Mouse (Mus musculus) kidney, embryonic 14.5 days (tissue): ENCODE measurements around the gene Col6a3. TPM values are rescaled to one million over a fixed set of nuclear protein-coding genes. Genes with fewer than 3 reads are reported as not detected.

ENCODE experiments used
- ATAC-seq: fragments of 200-750 bp; cut with Nextera tagmentation; 2 replicates; pipeline ENCODE4 v1.8.0; 2017; ENCODE audit warnings: moderate number of reproducible peaks, mild to moderate bottlenecking, moderate TSS enrichment, moderate library complexity; ENCODE audit not compliant: low FRiP score, low TSS enrichment
- H3K27ac ChIP-seq: fragments of 300-500 bp; sonication (generic); 2 replicates; pipeline ENCODE4 v1.5.1; 2014; ENCODE audit warnings: low read depth, mild to moderate bottlenecking, low read length, moderate library complexity, mixed read lengths
- H3K27me3 ChIP-seq: fragments of 300-500 bp; sonication (generic); 2 replicates; pipeline ENCODE4 v1.6.1; 2014; ENCODE audit warnings: mild to moderate bottlenecking, low read length; ENCODE audit not compliant: control insufficient read depth, insufficient read depth
- H3K36me3 ChIP-seq: fragments of 300-500 bp; sonication (generic); 2 replicates; pipeline ENCODE4 v1.6.1; 2014; ENCODE audit warnings: low read length, mixed read lengths; ENCODE audit not compliant: control insufficient read depth, insufficient read depth
- H3K4me1 ChIP-seq: fragments of 300-500 bp; sonication (generic); 2 replicates; pipeline ENCODE4 v1.6.1; 2014; ENCODE audit warnings: low read length, mixed read lengths; ENCODE audit not compliant: control insufficient read depth, insufficient read depth
- H3K4me2 ChIP-seq: fragments of 300-500 bp; sonication (generic); replicated peaks from 2 replicates; pipeline ENCODE4 v1.6.1; 2014; ENCODE audit warnings: low read depth, mild to moderate bottlenecking, low read length
- H3K4me3 ChIP-seq: fragments of 300-500 bp; sonication (generic); 2 replicates; pipeline ENCODE4 v1.5.1; 2014; ENCODE audit warnings: mild to moderate bottlenecking, low read length
- H3K9ac ChIP-seq: fragments of 300-500 bp; sonication (generic); 2 replicates; pipeline ENCODE4 v1.6.1; 2014; ENCODE audit warnings: low read depth, mild to moderate bottlenecking, low read length, moderate library complexity
- H3K9me3 ChIP-seq: fragments of 300-500 bp; sonication (generic); 2 replicates; pipeline ENCODE4 v1.6.1; 2016; ENCODE audit warnings: low read length; ENCODE audit not compliant: control insufficient read depth
- WGBS: fragments of 180-500 bp; shearing (Covaris S2); extraction: QIAGEN DNeasy Blood & Tissue Kit; methylation state at CpG from one replicate; pipeline ENCODE4 v1.1.7; 2014; 5-methylcytosine and 5-hydroxymethylcytosine counted together
- polyA plus RNA-seq: library from polyadenylated mRNA; unstranded; fragments of >200 nt; fragmentation: Nextera tagmentation; extraction: Ambion mirVana; gene quantifications from 2 replicates; pipeline ENCODE4 v1.2.1, GENCODE M21; 2014

Col6a3 gene
- polyA plus RNA-seq, 1 experiment from 2014 or later: 22.8 TPM

GRCm38 (mm10) chr1:90845206-90845605 lies 1.4 kb upstream of the Col6a3 start:
- Histone ChIP-seq H3K4me2 (no peak overlapping the region), H3K9me3 (no peaks in the 10 kb centered on the region), H3K36me3 (no peaks in the 10 kb centered on the region), H3K9ac (no peak overlapping the region), H3K27ac (no peak overlapping the region), H3K27me3 (no peaks in the 10 kb centered on the region), H3K4me3 (no peak overlapping the region), H3K4me1 (no peaks in the 10 kb centered on the region)
- WGBS: 77% methylated on average over 10 of the region's 10 CpGs
- no peak for ATAC-seq

- Histone ChIP-seq H3K4me3 (peak overlapping the region; percentile 32), H3K27me3 (no peaks in the 10 kb centered on the region), H3K4me2 (peak overlapping the region; percentile 46), H3K27ac (peak overlapping the region; percentile 66; the same call in 1 of the 2 replicates), H3K9me3 (no peaks in the 10 kb centered on the region), H3K36me3 (no peaks in the 10 kb centered on the region), H3K9ac (peak overlapping the region; percentile 51; the same call in 1 of the 2 replicates), H3K4me1 (no peaks in the 10 kb centered on the region; the same call in 1 of the 2 replicates)
- ATAC-seq: no peak
- 66% methylated on average over 9 of the region's 9 CpGs for WGBS
These were observed 783 bp downstream of the Col6a3 start for GRCm38 (mm10) chr1:90842789-90843587.

- H3K4me2 ChIP-seq: no peak overlapping the region; the same call in 1 of the 2 replicates
- H3K36me3 ChIP-seq: no peaks in the 10 kb centered on the region
- H3K9me3 ChIP-seq: no peaks in the 10 kb centered on the region
- H3K4me1 ChIP-seq: no peaks in the 10 kb centered on the region; the same call in 1 of the 2 replicates
- ATAC-seq: no peak
- no peaks in the 10 kb centered on the region for H3K27me3 ChIP-seq
- H3K9ac ChIP-seq: no peak overlapping the region
- WGBS: 9% methylated on average over 4 of the region's 4 CpGs
- H3K4me3 ChIP-seq: no peak overlapping the region
- H3K27ac ChIP-seq: no peak overlapping the region
These were observed 3.5 kb downstream of the Col6a3 start for GRCm38 (mm10) chr1:90840250-90840649.

DNA sequence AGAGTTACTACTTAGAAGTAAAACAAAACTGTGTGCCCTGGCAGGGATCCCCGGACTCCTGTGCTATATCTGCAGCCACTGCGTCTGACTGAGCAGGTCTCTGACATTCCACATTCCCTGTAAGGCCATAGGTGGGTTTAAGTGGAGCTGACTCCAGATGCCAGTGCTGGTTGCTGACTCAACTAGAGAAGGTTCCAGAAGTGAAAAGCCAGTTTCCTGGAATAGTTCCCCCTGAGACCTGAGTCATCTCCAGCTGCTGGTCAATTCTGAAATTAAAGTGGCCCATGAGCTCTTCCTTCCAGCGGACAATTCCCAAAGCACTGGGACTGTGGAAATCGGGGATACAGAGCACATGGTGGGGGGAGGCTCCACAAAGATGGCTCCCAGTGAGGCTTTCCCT lies 5.1 kb downstream of the Col6a3 start:
- Histone ChIP-seq H3K4me3 (no peak overlapping the region), H3K4me2 (no peak overlapping the region), H3K36me3 (no peaks in the 10 kb centered on the region), H3K9me3 (no peaks in the 10 kb centered on the region), H3K27ac (no peak overlapping the region), H3K9ac (no peak overlapping the region), H3K4me1 (no peaks in the 10 kb centered on the region; the same call in 1 of the 2 replicates), H3K27me3 (no peaks in the 10 kb centered on the region)
- WGBS: 70% methylated on average over 4 of the region's 4 CpGs
- ATAC-seq: no peak

DNA sequence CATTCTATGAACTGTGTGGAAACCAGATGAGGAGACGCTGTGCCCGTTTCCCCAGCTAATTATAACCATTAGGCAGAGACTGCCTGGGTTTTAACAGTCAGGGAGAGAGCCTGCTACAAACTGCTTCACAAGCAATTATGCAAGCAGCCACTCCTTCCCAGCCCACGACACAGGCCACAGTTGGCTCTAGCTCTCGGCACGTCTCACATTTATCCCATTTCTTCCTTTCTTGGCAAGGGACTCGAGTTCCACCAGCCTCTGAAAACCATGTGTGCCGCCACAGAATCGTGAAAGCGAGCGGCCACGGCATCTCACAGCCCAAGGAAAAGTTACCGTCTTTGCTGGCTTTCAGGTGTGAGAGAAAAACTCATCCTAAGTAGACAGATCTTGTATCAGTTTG lies 5.5 kb downstream of the Col6a3 start:
- H3K4me1 ChIP-seq: no peaks in the 10 kb centered on the region; the same call in 1 of the 2 replicates
- no peaks in the 10 kb centered on the region for H3K9me3 ChIP-seq
- peak overlapping the region; percentile 26; the same call in 1 of the 2 replicates for H3K27ac ChIP-seq
- no peaks in the 10 kb centered on the region for H3K36me3 ChIP-seq
- WGBS: 54% methylated on average over 12 of the region's 12 CpGs
- no peak for ATAC-seq
- H3K4me2 ChIP-seq: no peak overlapping the region
- H3K27me3 ChIP-seq: no peaks in the 10 kb centered on the region
- no peak overlapping the region for H3K9ac ChIP-seq
- H3K4me3 ChIP-seq: no peak overlapping the region

DNA sequence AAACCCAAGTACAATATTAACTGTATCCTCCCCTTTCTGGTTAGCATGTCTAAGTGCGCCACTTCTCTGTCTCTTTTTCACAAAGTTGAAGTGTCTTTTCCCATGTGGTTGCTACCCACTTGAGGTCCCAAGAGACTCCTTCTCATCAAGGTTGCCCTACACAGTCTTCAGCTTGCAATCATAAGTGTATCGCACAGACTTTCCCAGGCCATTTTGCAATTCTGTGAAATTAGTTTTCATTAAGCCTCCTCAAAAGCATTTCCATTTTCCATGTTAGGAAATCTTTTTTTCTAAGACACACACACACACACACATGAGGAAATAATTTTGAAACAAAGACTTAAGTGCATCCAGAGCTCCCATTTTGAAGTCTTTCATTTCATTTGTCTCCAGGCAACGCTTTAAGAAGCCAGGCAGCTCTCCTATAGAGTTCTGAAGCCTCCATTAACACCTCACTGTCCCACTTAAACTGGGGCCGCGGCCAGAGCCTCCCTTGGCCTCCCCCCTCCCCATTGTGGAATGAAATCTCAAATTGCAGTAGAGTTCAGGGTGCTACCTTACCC lies 7.5 kb downstream of the Col6a3 start:
- Histone ChIP-seq H3K27me3 (no peaks in the 10 kb centered on the region), H3K36me3 (no peaks in the 10 kb centered on the region), H3K4me3 (no peak overlapping the region), H3K9me3 (no peaks in the 10 kb centered on the region), H3K4me1 (no peaks in the 10 kb centered on the region; the same call in 1 of the 2 replicates), H3K4me2 (no peak overlapping the region), H3K27ac (no peak overlapping the region), H3K9ac (no peak overlapping the region)
- ATAC-seq: no peak
- 49% methylated on average over 5 of the region's 5 CpGs for WGBS

DNA sequence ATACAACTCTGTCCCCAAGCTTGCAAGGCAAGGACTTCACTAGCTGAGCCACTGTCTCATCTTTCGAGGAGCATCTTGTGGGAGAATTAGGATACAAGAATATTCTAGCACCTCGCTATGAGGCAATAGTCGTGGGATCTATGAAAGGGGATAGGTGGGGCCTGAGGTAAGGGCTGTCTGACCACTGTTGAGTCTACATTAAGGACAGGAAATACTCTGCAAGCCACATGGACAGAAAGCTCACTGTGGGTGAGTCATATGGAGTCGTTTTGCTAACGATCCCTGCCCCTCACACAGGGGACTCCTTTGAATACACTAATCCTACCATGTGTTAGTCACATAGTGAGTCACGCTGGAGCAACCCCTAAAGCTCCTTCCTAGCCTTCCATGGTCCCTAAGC lies 9.1 kb downstream of the Col6a3 start:
- H3K4me1 ChIP-seq: no peaks in the 10 kb centered on the region
- no peak overlapping the region for H3K4me2 ChIP-seq
- no peak overlapping the region for H3K4me3 ChIP-seq
- no peak for ATAC-seq
- no peak overlapping the region for H3K27ac ChIP-seq
- H3K9ac ChIP-seq: no peak overlapping the region
- H3K27me3 ChIP-seq: no peaks in the 10 kb centered on the region
- WGBS: 58% methylated on average over 6 of the region's 6 CpGs
- no peaks in the 10 kb centered on the region for H3K9me3 ChIP-seq
- H3K36me3 ChIP-seq: no peaks in the 10 kb centered on the region

GRCm38 (mm10) chr1:90830006-90830405 lies 13.8 kb downstream of the Col6a3 start:
- H3K27ac ChIP-seq: no peak overlapping the region
- WGBS: 70% methylated on average over 6 of the region's 6 CpGs
- H3K9ac ChIP-seq: no peak overlapping the region
- H3K9me3 ChIP-seq: no peaks in the 10 kb centered on the region
- H3K4me2 ChIP-seq: no peak overlapping the region
- H3K4me3 ChIP-seq: no peak overlapping the region
- no peaks in the 10 kb centered on the region for H3K36me3 ChIP-seq
- H3K4me1 ChIP-seq: no peaks in the 10 kb centered on the region
- no peaks in the 10 kb centered on the region for H3K27me3 ChIP-seq
- no peak for ATAC-seq

GRCm38 (mm10) chr1:90813226-90813625 lies 30.5 kb downstream of the Col6a3 start:
- Histone ChIP-seq H3K4me1 (no peaks in the 10 kb centered on the region), H3K4me2 (no peak overlapping the region), H3K27me3 (no peaks in the 10 kb centered on the region), H3K4me3 (no peak overlapping the region), H3K9me3 (no peaks in the 10 kb centered on the region), H3K9ac (no peak overlapping the region), H3K27ac (no peak overlapping the region), H3K36me3 (no peaks in the 10 kb centered on the region)
- WGBS: 60% methylated on average over 15 of the region's 15 CpGs
- ATAC-seq: no peak
